Mouse (Mus musculus) mouse embryonic stem cell (cell line): ENCODE results near the gene Ube2a.
"Not testable (repeated sequence)": the region's sequence is repeated elsewhere in the genome, so short reads cannot be mapped to it uniquely, and the experiment has no call there.

Experiments
- in situ Hi-C, 2 experiments: fragments of 300-500 bp; cut with MboI; formaldehyde crosslinking; loops; 1 replicate in 1 of 2; 3 replicates in 1 of 2; pipeline ENCODE4 v1.14.3; 2019 to 2020; ENCODE audit warnings: low sequenced_read_pairs in 2 of 2, low pct_unique_long_range_greater_than_20kb in 1 of 2, mixed read lengths in 1 of 2; ENCODE audit not compliant: unreplicated experiment in 1 of 2

Gene Ube2a

GRCm38 (mm10) chrX:36874704-36875128, 1.0 kb downstream of the Ube2a start:
- in situ Hi-C loops, result no loop called here

GRCm38 (mm10) chrX:36884719-36885118, 11.0 kb downstream of the Ube2a start:
- in situ Hi-C loops, result loop anchor here in 1 of 2 experiments (5.0 kb wide), 1 partner anchor 52 kb away; no protein-coding TSS in a partner anchor

GRCm38 (mm10) chrX:36898931-36899330, 25.2 kb downstream of the Ube2a start:
- in situ Hi-C loops, result not testable (repeated sequence)

- in situ Hi-C loops, result no loop called here
These were observed 28.0 kb downstream of the Ube2a start for GRCm38 (mm10) chrX:36901655-36902054.

GRCm38 (mm10) chrX:36902321-36903114, 28.8 kb downstream of the Ube2a start, which contains the start of gene Nkrf:
Nkrf (minus strand) TSS chrX:36902899.
- in situ Hi-C loops, result no loop called here

GRCm38 (mm10) chrX:36903115-36903768, 29.5 kb downstream of the Ube2a start:
- in situ Hi-C loops, result no loop called here

- in situ Hi-C loops, result no loop called here
These were observed 32.8 kb downstream of the Ube2a start for GRCm38 (mm10) chrX:36906539-36906938.

GRCm38 (mm10) chrX:36911343-36911742, 37.6 kb downstream of the Ube2a start:
- in situ Hi-C loops, result loop anchor here in 1 of 2 experiments (10.0 kb wide), 1 partner anchor 113 kb away; no protein-coding TSS in a partner anchor

GRCm38 (mm10) chrX:36917749-36918148, 44.0 kb downstream of the Ube2a start:
- in situ Hi-C loops, result loop anchor here in 1 of 2 experiments (10.0 kb wide), 1 partner anchor 107 kb away; no protein-coding TSS in a partner anchor

GRCm38 (mm10) chrX:36921346-36921745, 47.6 kb downstream of the Ube2a start:
- in situ Hi-C loops, result no loop called here

- in situ Hi-C loops, result no loop called here
These were observed 55.1 kb downstream of the Ube2a start for GRCm38 (mm10) chrX:36928791-36929190.

GRCm38 (mm10) chrX:36929694-36930093, 56.0 kb downstream of the Ube2a start:
- in situ Hi-C loops, result no loop called here

GRCm38 (mm10) chrX:36930574-36930973, 56.9 kb downstream of the Ube2a start:
- in situ Hi-C loops, result no loop called here
